Mouse (Mus musculus): ENCODE measurements around the gene Kifc1.

Kifc1 gene

GRCm38 (mm10) chr17:33842966-33843795, 47.3 kb downstream of the Kifc1 start, which contains the start of gene Cd320:
TSS of gene Cd320 (plus strand) at chr17:33843091.
- peak; percentile 96 for DNase-seq

GRCm38 (mm10) chr17:33829561-33829960, 60.9 kb downstream of the Kifc1 start:
- DNase-seq, result no peak

- DNase-seq, result no peak
Observed at GRCm38 (mm10) chr17:33828892-33829291, 61.6 kb downstream of the Kifc1 start.

GRCm38 (mm10) chr17:33826850-33827249, 63.6 kb downstream of the Kifc1 start:
- DNase-seq, result peak; percentile 85
